Mouse (Mus musculus) olfactory bulb, adult 2 months (tissue): ENCODE measurements at regions not wholly inside any gene's neighbourhood (a gene's known extent, or its start where the extent isn't known, plus 50 kb on each side); places are given as distances from the start of the nearest gene placed in this dataset.

Experiments
- CTCF ChIP-seq: fragments of 200-500 bp; IDR thresholded peaks from 2 replicates; pipeline ENCODE4 v1.5.1; 2012; ENCODE audit warnings: low read depth, mild to moderate bottlenecking, low read length, moderate library complexity; ENCODE audit not compliant: insufficient read depth
- POLR2A ChIP-seq: fragments of 200-500 bp; IDR thresholded peaks from 2 replicates; pipeline ENCODE4 v1.6.1; 2012; ENCODE audit warnings: mild to moderate bottlenecking, low read depth, low read length, moderate library complexity; ENCODE audit not compliant: insufficient read depth

GRCm38 (mm10) chr12:107171676-107172075 lies 316.8 kb upstream of the 3110018I06Rik start:
- TF ChIP-seq CTCF (no peak), POLR2A (no peak)
